Mouse (Mus musculus) bone marrow, adult 2 months (tissue): Measurements from ENCODE around the gene Atxn1. TPM values are rescaled to one million over a fixed set of nuclear protein-coding genes. Genes with fewer than 3 reads are reported as not detected.

Experiments
- H3K27ac ChIP-seq: fragments of 200-500 bp; 2 replicates; pipeline ENCODE4 v1.5.1; 2012; ENCODE audit warnings: low read depth, mild to moderate bottlenecking, control low read depth, inconsistent platforms, low read length; ENCODE audit not compliant: control insufficient read depth, poor library complexity, insufficient read depth
- H3K4me1 ChIP-seq: fragments of 200-500 bp; 2 replicates; pipeline ENCODE4 v1.6.1; 2011; ENCODE audit warnings: low read length; ENCODE audit not compliant: control insufficient read depth, insufficient read depth
- H3K4me3 ChIP-seq: fragments of 200-500 bp; replicated peaks from 2 replicates; pipeline ENCODE3; 2011; ENCODE audit warnings: mild to moderate bottlenecking, low read depth, low read length, control low read depth; ENCODE audit not compliant: control insufficient read depth
- CTCF ChIP-seq: fragments of 200-500 bp; IDR thresholded peaks from 2 replicates; pipeline ENCODE4 v1.5.1; 2011; ENCODE audit warnings: low read length, control low read depth; ENCODE audit not compliant: control insufficient read depth, insufficient read depth
- POLR2A ChIP-seq: fragments of 200-500 bp; IDR thresholded peaks from 2 replicates; pipeline ENCODE4 v1.6.1; 2011; ENCODE audit warnings: low read depth, mild to moderate bottlenecking, control low read depth, low read length, borderline replicate concordance; ENCODE audit not compliant: control insufficient read depth
- WGBS: fragments of 180-500 bp; shearing (Covaris S2); methylation state at CpG from one replicate; pipeline ENCODE4 v1.1.7; 2018; 5-methylcytosine and 5-hydroxymethylcytosine counted together
- polyA plus RNA-seq: library from polyadenylated mRNA; stranded (reverse); fragments of >200 nt; gene quantifications from 2 replicates; pipeline ENCODE4 v1.2.4, GENCODE M21; 2011; ENCODE audit warnings: low replicate concordance; ENCODE audit not compliant: missing spikeins, insufficient read depth, insufficient read length

Atxn1 gene
- polyA plus RNA-seq, 1 experiment = 5.8 TPM

- Histone ChIP-seq H3K27ac (no peak overlapping the region), H3K4me3 (no peak overlapping the region), H3K4me1 (no peaks in the 10 kb centered on the region)
- 72% methylated on average over 5 of the region's 5 CpGs for WGBS
- TF ChIP-seq POLR2A (no peak), CTCF (no peak)
Measured at GRCm38 (mm10) chr13:45502791-45503190, 462.0 kb downstream of the Atxn1 start.

GRCm38 (mm10) chr13:45499906-45500305, 464.9 kb downstream of the Atxn1 start:
- H3K27ac ChIP-seq = no peak overlapping the region
- TF ChIP-seq POLR2A = no peak
- TF ChIP-seq CTCF = no peak
- no peaks in the 10 kb centered on the region for H3K4me1 ChIP-seq
- WGBS = 70% methylated on average over 3 of the region's 3 CpGs
- H3K4me3 ChIP-seq = no peak overlapping the region
